Mouse (Mus musculus) retina, embryonic 14.5 days (tissue): Measurements from ENCODE around the gene Aff3.

Experiments
- DNase-seq: peaks from one replicate; pipeline ENCODE4 v3.0.0-alpha.2; 2015; ENCODE audit warnings: low spot score

The Aff3 gene

DNA sequence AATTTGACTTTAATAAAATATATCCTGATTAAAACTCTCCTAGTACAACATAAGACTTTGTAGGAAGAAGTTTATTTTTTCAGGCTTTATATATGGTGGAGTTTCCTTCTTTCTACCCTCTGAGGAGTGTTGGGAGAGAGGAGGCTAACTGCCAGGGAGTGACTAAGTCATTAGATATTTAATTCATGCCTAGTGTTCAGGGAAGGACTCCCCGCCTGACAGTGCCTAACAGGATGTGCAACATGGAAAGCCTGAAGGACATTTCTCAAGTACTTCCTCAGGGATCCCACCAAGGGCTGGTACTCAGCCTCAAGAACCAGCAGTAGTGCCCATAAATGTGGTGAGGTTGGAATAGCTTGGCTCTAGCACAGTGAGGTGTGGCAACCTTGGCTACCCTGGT, 378.2 kb downstream of the Aff3 start:
- DNase-seq = no peak

DNA sequence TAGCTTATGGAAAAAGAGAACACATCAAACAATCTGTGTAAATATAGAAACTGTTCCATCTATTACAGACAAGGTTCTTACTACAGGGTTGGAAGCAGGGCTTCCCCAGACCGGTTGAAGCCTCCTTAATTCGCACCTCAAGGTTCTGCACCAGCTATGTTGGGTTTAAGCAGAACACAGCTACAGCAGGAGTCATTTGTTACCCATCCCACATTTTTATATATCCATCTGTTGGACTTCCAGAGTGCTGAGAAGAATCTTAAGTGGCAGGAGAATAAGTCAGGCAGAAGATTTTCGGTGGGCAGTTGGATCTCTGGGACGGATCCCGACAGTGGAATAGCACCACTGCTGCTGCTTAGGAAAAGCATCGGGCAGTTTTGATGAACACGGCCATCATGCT, 384.2 kb downstream of the Aff3 start:
- no peak for DNase-seq

DNA sequence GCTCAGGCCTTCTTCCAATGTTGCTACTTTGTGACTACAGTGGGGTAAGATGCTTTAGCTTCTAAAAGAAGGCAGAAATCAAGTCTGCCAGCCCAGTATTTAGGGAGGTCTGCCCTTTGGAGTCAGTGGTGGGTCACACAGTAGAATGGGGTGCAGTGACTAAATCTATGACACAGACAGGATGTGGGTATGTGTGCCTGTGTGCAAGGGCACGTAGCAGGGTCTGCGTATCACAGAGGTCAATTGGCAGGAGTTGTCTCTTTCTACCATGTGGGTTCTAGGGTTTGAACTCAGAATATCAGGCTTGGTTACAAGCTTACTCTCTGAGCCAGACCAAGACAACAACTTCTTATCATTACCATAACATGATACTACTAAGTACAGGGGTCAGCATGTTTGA, 393.4 kb downstream of the Aff3 start:
- no peak for DNase-seq

DNA sequence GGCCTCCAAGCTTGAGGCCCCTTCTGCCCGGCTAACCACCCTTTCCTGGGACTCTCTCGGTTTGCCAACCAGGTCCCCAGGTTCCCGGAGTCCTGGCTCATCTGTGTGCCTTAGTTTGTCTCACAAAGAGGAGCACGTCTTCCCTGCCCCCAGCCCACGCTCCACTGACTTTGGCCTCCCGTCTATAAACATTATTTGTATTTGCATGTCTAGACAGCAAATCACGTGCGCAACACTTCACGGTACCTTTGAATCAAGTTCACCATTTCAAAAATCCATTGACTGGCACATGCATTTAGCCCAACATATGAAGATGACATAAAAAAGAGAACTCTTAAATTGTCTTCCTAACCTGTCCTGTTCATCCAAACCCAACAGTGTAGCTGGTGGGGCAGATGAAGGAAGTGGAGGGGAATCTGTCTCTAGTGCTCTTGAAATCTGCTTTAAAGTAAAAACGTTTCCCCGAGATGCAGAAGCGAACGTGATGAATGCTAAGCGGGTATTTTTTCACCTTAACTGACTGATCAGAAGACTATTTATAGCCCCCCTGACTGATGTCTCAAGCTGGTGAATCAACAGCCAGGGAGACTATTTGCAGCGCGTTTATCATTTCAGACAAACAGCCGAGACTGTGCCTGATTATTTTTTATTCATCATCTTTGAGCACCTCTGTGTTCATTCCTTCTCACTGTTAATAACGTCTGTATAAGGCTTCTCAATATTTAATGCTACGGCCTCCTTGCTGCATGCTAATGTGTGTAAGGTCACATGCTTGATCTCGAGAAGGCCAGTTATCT, 396.3 kb downstream of the Aff3 start:
- peak; percentile 31 for DNase-seq

DNA sequence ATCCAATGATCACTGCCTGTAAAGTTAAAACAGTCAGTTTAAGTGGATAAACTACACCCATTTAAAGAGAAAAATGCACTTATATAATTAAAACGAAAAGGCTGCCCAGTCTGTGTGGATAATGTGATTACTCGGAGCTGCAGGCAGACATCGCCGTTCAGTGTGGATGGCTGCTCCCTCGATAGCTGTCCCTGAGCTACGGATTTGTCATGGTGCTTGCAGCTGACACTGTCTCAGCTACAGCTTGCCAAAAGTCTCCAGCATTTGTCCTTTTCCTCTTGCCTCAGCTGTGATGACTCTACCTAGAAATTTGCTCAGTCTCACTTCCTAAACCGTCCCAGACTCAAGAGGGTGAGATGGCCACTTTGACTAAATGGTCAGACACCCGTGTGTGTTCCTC, 401.5 kb downstream of the Aff3 start:
- peak; percentile 57 for DNase-seq

DNA sequence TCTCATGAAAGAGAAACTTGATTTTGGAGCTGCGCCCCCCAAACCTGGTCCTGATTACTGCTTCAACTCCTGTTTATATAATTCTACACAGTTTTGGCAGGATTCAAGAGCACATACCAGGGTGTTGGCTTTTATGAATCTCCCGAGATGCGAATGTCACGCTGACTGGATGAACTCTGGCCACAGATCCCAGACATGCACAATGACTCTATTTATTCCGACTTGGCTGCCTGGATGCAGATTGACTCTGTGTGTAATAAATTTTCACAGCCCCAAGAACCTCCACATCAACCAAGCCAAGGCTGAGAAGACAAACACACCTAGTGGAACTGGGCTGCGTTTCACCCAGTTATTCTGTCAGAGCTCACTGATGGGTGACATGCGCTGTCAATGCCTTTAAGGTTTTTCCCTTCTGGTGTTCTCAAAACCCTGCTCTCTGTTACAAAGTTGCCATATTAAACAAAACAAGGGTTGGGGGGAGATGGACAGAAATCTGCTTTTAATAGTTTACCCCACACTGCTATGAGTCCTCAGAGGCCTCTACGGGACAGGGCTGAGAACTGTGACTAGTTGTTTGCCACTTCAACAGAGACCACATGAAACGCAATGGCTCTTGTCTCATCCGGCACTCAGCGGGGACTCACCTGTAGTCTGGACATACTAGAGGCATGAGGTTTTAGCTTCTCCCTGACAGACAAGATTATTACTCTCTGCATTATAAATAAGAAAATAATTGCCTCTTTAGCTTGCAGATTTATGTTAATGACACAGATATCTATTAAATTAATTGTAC, 402.2 kb downstream of the Aff3 start:
- DNase-seq = peak; percentile 15

DNA sequence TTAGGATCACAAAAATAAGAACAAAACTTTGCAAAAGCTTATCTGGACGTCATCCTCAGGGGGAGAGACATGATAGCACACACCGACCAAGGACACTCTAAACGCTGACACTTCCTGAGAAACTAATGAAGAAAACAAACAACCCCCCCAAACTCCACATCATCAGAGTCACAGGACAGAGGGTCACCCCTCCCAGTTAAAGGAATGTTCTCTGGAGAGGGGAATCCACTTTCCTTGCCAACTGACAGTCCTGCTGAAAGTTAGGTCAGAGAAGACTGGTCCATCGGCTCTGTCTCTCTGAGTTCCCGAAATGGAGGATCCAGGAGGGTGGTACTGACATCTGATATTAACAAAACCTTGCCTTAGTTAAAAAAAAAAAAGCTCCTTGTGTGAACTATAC, 403.7 kb downstream of the Aff3 start:
- DNase-seq = no peak

DNA sequence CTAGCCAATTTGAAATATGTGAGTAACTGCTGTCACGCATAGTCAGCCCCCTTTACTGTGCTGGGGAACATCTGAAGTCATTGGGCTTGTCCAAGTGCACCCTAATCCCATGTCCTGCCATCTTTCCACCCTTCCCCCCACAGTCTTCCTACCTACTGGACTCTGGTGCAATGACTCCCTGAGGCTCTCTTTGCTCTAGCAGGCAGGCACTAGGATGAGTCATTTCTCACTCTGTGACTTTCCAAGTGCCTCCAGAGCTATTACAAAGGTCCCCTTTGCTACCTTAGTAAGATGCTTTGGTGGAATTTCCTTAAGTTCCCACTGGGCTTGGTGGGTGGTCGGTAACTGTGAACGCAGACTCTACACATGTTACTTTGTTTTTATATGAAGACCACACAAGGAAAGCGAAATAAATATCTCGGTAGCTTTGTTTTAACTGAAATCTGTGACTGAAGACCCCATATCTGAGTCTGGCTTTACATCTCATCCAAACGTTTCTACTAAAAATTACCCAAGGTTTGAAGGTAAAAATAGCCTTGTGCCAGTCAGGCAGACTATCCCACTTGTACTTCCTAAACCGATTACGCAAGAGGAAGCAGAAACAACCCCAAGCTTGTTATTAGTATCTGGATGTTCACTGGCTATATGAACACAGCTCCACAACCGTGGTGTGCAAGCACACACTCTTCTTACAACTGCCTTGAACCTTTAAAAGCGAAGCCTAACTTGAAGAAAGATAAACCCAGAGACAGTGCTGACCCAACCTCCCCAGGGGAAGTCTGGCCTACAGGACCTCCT, 405.0 kb downstream of the Aff3 start:
- no peak for DNase-seq

DNA sequence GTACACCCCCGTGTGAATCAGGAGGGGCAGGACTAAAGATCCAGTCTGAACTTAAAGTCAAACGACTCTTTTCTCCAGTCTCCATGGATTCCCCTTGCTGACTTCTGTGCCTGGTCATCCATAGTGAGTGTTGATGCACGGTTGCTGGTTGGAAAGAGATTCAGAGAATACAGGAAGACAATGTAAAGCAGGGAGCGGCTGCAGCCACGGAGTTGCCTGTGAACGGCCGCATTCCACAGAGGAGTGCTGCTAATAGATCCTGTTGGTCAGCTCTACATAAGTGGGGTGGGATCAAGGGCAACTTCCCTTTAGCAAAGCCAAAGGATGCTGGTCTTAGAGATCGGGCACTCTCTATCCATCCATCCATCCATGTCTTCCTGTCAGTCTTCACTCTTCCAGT, 410.3 kb downstream of the Aff3 start:
- DNase-seq = no peak

DNA sequence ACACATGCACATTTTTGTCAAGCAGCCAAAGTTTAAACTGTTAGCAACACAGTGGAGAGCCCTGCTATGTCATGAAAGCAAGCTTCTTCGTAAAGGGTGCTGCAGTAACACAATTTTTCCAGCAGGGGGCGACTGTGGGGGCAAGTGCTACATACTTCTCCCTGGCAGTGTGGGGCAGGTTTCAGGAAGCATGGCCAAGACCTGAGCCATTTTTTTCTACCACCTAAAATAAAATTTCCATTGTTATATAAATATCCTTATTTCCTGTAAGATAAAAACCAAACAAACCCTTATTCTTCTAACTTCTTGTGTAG, 412.0 kb downstream of the Aff3 start:
- DNase-seq = peak; percentile 49

DNA sequence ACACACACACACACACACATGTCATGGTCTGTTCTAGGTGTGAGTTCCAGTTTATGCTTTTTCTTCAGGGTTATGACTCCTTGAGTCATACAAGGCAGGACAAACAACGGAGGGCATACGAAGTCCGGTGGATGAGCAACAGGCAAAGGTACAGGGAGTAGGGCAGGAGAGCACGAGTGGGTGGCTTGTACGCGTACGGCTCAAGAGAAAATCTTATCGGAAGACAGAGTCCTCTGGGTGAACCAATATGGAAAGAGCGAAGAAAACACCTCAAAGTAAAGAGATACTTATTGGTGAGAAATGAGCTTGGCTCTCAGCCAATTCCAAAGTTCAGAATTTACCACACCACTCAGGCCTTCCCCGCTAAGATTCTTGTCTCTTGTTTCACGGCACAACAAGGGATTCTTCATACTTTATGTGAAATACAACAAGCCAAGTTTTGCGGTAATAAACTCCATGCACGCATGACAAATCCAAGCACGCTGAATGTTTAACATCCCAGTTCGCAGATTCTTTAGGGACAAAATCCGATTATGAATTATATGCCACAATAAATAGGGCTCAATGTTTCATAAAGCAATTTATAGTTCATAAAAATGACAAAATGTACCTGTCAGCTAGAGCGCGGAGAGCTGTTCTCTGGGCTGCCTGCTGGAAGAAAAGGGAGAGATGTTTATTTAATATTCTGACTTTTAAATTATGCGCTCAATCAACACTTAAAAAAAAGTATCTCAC, 412.6 kb downstream of the Aff3 start:
- DNase-seq = no peak

DNA sequence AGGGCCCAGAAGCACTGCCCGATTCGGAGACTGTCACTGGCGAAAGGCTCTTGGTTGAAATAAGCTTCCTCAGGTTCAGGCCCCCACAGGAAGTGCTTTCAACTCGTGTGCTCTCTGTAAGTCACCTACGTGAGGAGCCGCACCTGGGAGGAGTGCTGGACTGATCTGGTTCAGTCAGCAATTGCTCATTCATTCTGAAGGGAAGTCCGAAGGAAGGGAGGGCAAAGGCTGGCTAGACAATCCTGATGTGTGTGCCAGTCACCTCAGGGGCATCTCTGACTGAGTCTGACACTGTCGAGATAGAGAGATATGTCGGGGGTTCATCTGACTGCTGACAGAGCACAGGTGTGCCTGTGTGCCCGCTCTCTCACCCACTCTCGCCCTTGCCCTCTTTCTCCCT, 413.3 kb downstream of the Aff3 start:
- DNase-seq = no peak

DNA sequence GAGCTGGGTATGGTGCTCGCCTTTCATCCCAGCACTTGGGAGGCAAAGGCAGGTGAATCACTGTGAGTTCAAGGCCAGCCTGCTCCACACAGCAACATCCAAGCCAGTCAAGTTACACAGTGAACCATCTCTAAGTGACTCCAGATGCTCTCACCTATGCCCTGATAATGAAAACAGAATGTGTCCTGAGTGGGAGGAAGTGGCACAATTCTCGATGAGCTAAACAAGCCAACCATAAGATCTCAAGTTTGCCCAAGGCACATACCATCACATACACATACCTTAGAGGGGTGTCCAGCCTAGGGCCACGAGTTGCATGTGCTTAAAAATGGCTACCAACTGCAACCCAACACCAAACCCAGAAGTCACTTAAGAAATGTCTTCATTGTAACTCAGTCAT, 414.5 kb downstream of the Aff3 start:
- DNase-seq = no peak

DNA sequence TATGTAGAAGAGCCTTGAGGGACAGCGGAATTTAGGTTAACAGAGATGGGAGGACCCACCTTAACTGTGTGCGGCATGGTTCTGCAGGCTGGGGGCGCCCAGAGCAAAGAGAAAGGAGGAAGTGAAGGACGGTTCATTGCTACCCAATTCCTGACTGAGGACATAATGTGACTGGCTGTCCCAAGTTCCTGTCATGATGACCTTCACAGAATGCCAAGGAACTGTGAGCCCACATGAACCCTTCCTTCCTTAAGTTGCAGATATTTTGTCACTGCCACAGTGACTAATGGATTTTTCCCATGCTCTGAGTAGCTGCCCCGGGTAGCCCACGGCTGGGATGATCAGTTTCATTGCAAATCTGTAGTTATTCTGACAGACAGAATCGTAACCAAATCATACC, 415.2 kb downstream of the Aff3 start:
- no peak for DNase-seq

DNA sequence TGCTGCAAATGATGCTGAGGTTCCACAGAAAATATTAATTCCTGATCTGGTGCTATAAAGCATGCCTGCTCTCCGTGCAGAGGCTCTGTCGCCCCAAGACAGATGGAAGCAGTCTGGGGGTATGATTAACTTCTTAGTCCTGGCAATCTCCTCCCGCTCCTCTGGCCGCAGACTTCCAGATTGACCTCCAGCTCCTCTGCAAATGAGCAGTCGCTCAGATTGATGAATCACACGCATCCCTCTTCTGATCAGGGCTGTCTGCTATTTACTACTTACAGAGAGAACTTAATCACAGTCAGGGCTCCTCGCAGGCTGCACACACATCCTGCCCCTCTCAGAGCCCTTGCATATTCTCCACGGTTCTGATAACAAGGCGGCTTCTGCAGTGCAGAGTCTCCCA, 416.7 kb downstream of the Aff3 start:
- DNase-seq = no peak

DNA sequence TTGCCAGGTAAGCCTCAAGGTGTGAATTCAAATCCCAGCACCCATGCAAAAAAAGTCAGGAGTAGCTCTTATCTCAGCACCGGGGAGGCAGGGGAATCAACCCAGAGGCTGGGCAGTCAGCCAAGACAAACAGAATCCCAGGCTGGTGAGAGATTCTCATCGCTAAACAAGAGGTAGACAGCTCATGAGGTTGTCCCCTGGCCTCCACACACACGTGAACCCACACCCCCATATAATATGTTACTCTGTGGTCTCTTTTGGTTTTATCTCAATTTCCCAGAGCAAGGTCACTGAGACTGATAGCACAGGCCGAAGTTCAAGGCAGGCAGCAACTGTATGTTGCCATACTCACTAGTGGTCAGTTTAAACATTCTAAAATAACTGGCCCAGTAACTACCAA, 422.2 kb downstream of the Aff3 start:
- no peak for DNase-seq

DNA sequence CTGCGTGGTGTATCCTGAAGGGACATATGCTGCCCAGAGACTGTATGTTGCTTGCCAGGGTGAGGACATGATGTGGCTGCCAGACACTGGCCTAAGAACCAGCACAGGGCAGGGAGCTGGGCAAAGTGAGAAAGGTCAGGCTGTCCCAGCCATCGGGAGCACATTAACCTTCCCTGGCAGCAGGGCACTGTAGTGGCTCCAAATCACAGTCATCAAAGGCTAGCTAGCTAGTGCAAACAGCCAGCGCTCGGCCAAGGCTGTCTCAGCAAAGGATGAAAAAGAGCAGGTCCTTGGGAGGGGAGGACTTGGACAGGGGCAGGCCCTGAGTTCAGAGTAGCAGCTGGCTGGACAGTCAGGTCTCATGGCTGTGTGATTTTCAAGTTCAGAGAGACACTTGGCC, 423.0 kb downstream of the Aff3 start:
- DNase-seq = no peak

DNA sequence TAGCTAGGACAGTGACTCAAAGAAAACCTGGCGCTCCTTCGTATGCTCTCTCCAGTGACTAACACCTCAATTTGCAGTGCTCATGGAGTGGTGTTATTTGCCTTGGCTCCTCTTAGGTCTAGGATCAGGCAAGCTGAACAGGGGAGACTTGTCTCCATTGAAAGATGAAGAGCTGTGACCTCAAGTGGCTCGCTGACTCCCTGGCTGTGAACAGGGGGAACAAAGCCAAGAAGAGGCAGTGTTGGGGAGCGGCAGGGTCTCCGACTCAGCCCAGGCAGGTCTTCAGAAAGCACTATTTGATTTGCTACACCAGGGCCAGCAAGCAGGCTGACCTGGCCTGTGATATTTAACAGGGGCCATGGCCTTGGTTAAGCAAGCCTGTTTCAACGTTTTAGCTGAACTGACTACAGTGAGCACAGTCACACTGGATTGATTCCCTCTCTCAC, 423.5 kb downstream of the Aff3 start:
- DNase-seq = no peak

DNA sequence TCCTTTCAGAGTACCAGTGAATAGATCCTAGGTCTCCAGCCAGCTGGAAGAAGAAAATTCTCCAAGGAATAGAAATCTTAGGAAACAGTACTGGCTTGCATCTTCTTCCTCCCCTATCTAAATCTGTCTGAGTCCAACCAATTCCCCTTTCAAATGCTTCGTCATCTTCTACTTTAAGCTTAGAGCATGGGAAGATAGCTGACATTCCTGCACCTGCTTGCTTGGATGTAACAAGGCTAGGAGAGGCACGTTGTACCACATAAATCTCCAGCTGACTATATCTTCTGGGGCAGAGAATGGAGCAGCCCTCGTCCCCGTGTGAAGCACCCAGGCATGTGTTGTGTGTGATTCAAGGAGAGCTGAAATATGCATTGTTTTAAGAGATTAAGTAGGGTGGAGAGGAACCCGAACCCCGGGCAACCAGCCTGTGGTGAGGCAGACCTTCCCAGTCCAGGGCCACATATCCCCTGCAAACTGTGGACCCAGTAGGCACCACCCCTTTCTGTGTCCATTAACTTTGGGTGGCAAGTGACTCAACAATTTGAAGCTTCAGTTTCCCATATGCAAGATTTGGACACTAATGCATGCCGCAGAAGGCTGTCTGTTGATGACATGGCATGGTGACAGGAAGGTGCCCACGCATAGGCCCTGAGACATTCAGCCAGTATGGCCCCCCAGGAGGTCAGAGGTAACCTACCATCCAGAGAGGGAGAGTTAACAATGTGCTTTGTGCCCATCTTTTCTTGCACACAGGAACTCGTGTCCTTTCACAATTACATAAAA, 424.1 kb downstream of the Aff3 start:
- DNase-seq = no peak

DNA sequence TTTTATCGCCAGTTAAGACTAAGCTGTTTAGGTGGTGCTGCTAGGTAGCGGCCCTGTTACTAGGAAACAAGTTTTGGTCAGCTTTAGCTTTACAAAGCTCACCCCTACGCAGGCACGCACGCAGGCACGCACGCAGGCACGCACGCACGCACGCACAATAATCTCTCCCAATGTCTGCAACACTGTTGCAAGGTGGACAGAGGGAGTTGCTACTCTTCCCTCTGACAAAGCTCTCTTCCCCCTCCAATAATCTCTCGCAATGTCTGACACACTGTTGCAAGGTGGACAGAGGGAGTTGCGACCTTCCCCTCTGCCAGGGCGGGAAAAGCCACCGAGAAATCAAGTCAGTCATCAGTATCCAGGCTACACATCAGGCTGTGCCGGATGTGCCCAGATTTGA, 425.2 kb downstream of the Aff3 start:
- DNase-seq = no peak

DNA sequence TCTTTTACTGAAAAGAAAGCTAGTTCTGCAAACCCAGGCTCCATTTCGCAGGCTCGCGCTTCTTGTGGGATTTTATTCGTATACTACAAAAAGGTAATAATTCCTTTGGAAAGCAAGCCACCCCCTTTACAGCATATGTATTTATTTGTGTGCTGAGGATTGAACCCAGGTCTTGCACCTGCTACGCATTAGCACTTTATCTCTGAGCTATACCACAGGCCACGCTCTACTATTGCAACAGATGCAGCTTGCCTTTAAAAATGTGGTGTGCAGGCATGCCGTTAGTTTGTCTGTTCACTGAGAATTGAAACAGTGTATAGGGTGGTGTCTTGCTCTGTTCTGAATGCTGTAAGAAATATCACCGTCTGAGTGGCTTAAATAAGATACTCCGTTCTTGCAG, 426.9 kb downstream of the Aff3 start:
- no peak for DNase-seq
